Mouse (Mus musculus) ES-E14 (cell line): ENCODE results near the gene Rpl9-ps6. TPM values are rescaled to one million over a fixed set of nuclear protein-coding genes. Genes with fewer than 3 reads are reported as not detected.

Experiments
- DNase-seq: peaks from one replicate; pipeline ENCODE4 v3.0.0-alpha.2; 2013; ENCODE audit warnings: low read depth, low spot score
- H3K27ac ChIP-seq: 2 replicates; pipeline ENCODE4 v1.5.1; 2012; ENCODE audit warnings: low read depth, mild to moderate bottlenecking, low read length, moderate library complexity, mixed read lengths; ENCODE audit not compliant: poor library complexity, insufficient read depth, severe bottlenecking
- H3K36me3 ChIP-seq: 2 replicates; pipeline ENCODE4 v1.6.1; 2012; ENCODE audit warnings: mild to moderate bottlenecking, low read length, moderate library complexity, mixed read lengths; ENCODE audit not compliant: control insufficient read depth, poor library complexity, insufficient read depth, severe bottlenecking
- H3K4me1 ChIP-seq, 2 experiments: fragments of 150-350 bp in 1 of 2; sonication (generic) in 1 of 2; 2 replicates each; pipeline ENCODE4 v1.6.1; 2012; ENCODE audit warnings: low read length in 2 of 2, mild to moderate bottlenecking in 1 of 2, mixed read lengths in 1 of 2; ENCODE audit not compliant: control insufficient read depth in 2 of 2, insufficient read depth in 2 of 2, poor library complexity in 1 of 2
- H3K4me3 ChIP-seq, 2 experiments: fragments of 150-350 bp in 1 of 2; sonication (generic) in 1 of 2; 2 replicates each; pipeline ENCODE4 v1.5.1; 2012; ENCODE audit warnings: low read length in 2 of 2, low read depth in 1 of 2, mild to moderate bottlenecking in 1 of 2, mixed read lengths in 1 of 2; ENCODE audit not compliant: insufficient read depth in 1 of 2, poor library complexity in 1 of 2, severe bottlenecking in 1 of 2
- H3K9ac ChIP-seq: 2 replicates; pipeline ENCODE4 v1.6.1; 2012; ENCODE audit warnings: low read depth, mild to moderate bottlenecking, low read length, mixed read lengths; ENCODE audit not compliant: poor library complexity, insufficient read depth, severe bottlenecking
- H3K9me3 ChIP-seq: fragments of 150-350 bp; sonication (generic); 2 replicates; pipeline ENCODE4 v1.6.1; 2012; ENCODE audit warnings: low read depth, mild to moderate bottlenecking, low read length; ENCODE audit not compliant: control insufficient read depth, insufficient read depth
- CHD2 ChIP-seq: IDR thresholded peaks from 2 replicates; pipeline ENCODE4 v1.6.1; 2014; ENCODE audit warnings: mild to moderate bottlenecking, low read depth, low read length, inconsistent platforms
- HCFC1 ChIP-seq: IDR thresholded peaks from 2 replicates; pipeline ENCODE4 v1.6.1; 2012; ENCODE audit warnings: low read length, inconsistent platforms, borderline replicate concordance; ENCODE audit not compliant: insufficient read depth
- MAFK ChIP-seq: IDR thresholded peaks from 2 replicates; pipeline ENCODE4 v1.6.1; 2014; ENCODE audit warnings: mild to moderate bottlenecking, low read depth, low read length, inconsistent platforms; ENCODE audit not compliant: insufficient read depth
- ZC3H11A ChIP-seq: IDR thresholded peaks from 2 replicates; pipeline ENCODE4 v1.6.1; 2012; ENCODE audit warnings: low read depth, mild to moderate bottlenecking, inconsistent platforms, low read length, borderline replicate concordance
- ZNF384 ChIP-seq: IDR thresholded peaks from 2 replicates; pipeline ENCODE4 v1.6.1; 2012; ENCODE audit warnings: low read depth, low read length, inconsistent platforms
- in situ Hi-C, 2 experiments: fragments of 600-800 bp; cut with MboI; formaldehyde crosslinking; loops; one replicate each; pipeline ENCODE4 v1.15.1; 2025; ENCODE audit warnings: low sequenced_read_pairs in 2 of 2, inconsistent platforms in 1 of 2; ENCODE audit not compliant: unreplicated experiment in 2 of 2
- total RNA-seq: library from RNA; depleted of rRNA; stranded (reverse); fragments of 300-350 nt; gene quantifications from 2 replicates; pipeline ENCODE4 v1.2.3, GENCODE M21; 2012; rRNA removed

The Rpl9-ps6 gene
- total RNA-seq, 1 experiment, result 160 TPM

DNA sequence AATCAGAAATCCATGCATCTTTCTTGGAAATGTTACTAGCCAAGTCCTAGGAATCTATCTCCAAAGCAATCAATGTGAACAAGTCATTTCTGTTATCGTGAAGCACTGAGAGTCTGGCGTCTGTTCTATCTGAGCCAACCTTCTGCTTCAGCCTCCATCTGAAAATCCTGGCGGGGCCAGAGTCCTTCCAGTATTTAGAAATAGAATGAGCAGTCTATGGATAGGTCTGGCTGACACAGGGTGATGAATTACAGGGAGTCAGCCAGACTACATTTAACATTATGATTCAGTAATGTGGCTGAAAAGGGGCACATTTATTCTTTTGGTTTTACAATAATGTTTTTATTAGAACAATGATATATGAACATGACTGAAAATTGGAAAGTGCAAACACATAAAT, 47.3 kb downstream of the Rpl9-ps6 start:
- no peaks in the 10 kb centered on the region for H3K9me3 ChIP-seq
- no peak for DNase-seq
- no peak overlapping the region for H3K4me3 ChIP-seq
- H3K27ac ChIP-seq, result no peak overlapping the region
- in situ Hi-C loops, result no loop called here
- TF ChIP-seq HCFC1, result no peak
- TF ChIP-seq ZC3H11A, result no peak
- no peak for TF ChIP-seq ZNF384
- no peak for TF ChIP-seq CHD2
- no peak for TF ChIP-seq MAFK
- no peak overlapping the region for H3K9ac ChIP-seq
- no peaks in the 10 kb centered on the region for H3K4me1 ChIP-seq
- no peaks in the 10 kb centered on the region for H3K36me3 ChIP-seq

DNA sequence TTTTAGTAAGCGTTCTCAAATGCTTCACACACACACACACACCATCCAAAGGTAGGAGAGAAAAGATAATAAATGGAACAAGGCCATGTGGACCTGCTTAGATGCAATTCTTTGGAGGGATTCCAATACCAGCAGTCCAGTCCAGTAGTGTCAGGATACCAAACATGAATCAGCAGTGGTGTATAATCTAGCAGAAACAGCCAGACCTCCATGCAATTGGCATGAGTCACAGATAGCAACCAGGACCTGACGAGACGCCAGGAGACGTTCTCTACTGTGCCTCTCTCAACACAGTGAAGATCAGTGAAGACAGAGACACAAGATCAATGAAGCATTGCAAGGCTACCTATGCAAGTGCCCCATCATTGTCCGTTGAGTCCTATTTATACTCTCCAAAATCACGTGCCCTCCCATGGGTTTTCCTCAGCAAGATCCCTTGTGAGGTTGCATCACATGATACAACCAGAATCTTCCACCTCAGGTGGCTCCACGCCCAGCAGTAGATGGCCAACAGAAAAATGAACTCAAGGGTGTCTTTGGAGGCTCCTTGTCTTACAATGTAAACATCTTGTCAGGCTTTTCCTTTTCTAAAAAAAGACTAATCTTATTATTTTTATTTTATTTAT, 49.6 kb downstream of the Rpl9-ps6 start:
- Histone ChIP-seq H3K36me3 (no peaks in the 10 kb centered on the region), H3K4me3 (no peak overlapping the region), H3K9me3 (no peaks in the 10 kb centered on the region), H3K9ac (no peak overlapping the region), H3K4me1 (no peaks in the 10 kb centered on the region), H3K27ac (no peak overlapping the region)
- no peak for TF ChIP-seq ZNF384
- no peak for TF ChIP-seq HCFC1
- TF ChIP-seq CHD2, result no peak
- TF ChIP-seq MAFK, result no peak
- no peak for TF ChIP-seq ZC3H11A
- in situ Hi-C loops, result no loop called here
- no peak for DNase-seq

Other genes with a start within 250 kb of the Rpl9-ps6 start
- gene Sgms1, start 76.9 kb downstream of the Rpl9-ps6 start, total RNA-seq, result 42.5 and 57.0 TPM in 2 replicates
- gene Minpp1, start 19.2 kb upstream of the Rpl9-ps6 start, total RNA-seq, result 60.8 and 78.4 TPM in 2 replicates
- 0.95 and 1.7 TPM in 2 replicates for gene Papss2, start 129.2 kb upstream of the Rpl9-ps6 start, total RNA-seq